Mouse (Mus musculus) olfactory bulb, adult 2 months (tissue): ENCODE results near the gene RPS10-NUDT3. TPM values are rescaled to one million over a fixed set of nuclear protein-coding genes. Genes with fewer than 3 reads are reported as not detected.
A peak's percentile ranks its signal among the peaks of the same experiment; 100 is the strongest.

Experiments used
- H3K27ac ChIP-seq: fragments of 200-500 bp; 2 replicates; pipeline ENCODE4 v1.5.1; 2012; ENCODE audit warnings: low read depth, low read length; ENCODE audit not compliant: insufficient read depth
- H3K4me1 ChIP-seq: fragments of 200-500 bp; 2 replicates; pipeline ENCODE4 v1.6.1; 2012; ENCODE audit warnings: low read length; ENCODE audit not compliant: control insufficient read depth, insufficient read depth
- H3K4me3 ChIP-seq: fragments of 200-500 bp; 2 replicates; pipeline ENCODE4 v1.5.1; 2012; ENCODE audit warnings: mild to moderate bottlenecking, low read depth, low read length, moderate library complexity; ENCODE audit not compliant: insufficient read depth
- CTCF ChIP-seq: fragments of 200-500 bp; IDR thresholded peaks from 2 replicates; pipeline ENCODE4 v1.5.1; 2012; ENCODE audit warnings: low read depth, mild to moderate bottlenecking, low read length, moderate library complexity; ENCODE audit not compliant: insufficient read depth
- POLR2A ChIP-seq: fragments of 200-500 bp; IDR thresholded peaks from 2 replicates; pipeline ENCODE4 v1.6.1; 2012; ENCODE audit warnings: mild to moderate bottlenecking, low read depth, low read length, moderate library complexity; ENCODE audit not compliant: insufficient read depth
- whole genome bisulfite sequencing: fragments of 180-500 bp; shearing (Covaris S2); methylation state at CpG from one replicate; pipeline ENCODE4 v1.1.7; 2018; 5-methylcytosine and 5-hydroxymethylcytosine counted together
- polyA plus RNA-seq: library from polyadenylated mRNA; stranded (reverse); fragments of >200 nt; gene quantifications from 2 replicates; pipeline ENCODE4 v1.2.4, GENCODE M21; 2012; ENCODE audit warnings: low replicate concordance; ENCODE audit not compliant: missing spikeins, insufficient read depth, insufficient read length

The RPS10-NUDT3 gene
- polyA plus RNA-seq, 1 experiment: not detected

- TF ChIP-seq CTCF: no peak
- no peak for TF ChIP-seq POLR2A
- H3K4me3 ChIP-seq: peak overlapping the region; percentile 5
- no peak overlapping the region for H3K27ac ChIP-seq
- WGBS: 8% methylated on average over 39 of the region's 39 CpGs
- H3K4me1 ChIP-seq: peaks cover 30% of the 10 kb centered on the region
Measured at GRCm38 (mm10) chr17:27555075-27555511, 79.9 kb downstream of the RPS10-NUDT3 start.

- Histone ChIP-seq H3K4me3 (no peak overlapping the region), H3K4me1 (peaks cover 29% of the 10 kb centered on the region), H3K27ac (no peak overlapping the region)
- TF ChIP-seq POLR2A: no peak
- no peak for TF ChIP-seq CTCF
- whole genome bisulfite sequencing: 86% methylated on average over 20 of the region's 20 CpGs
Measured at GRCm38 (mm10) chr17:27554062-27554960, 80.7 kb downstream of the RPS10-NUDT3 start.

GRCm38 (mm10) chr17:27552215-27553201 lies 82.5 kb downstream of the RPS10-NUDT3 start:
- H3K4me3 ChIP-seq: no peak overlapping the region
- 78% methylated on average over 23 of the region's 23 CpGs for WGBS
- no peak for TF ChIP-seq CTCF
- TF ChIP-seq POLR2A: no peak
- H3K27ac ChIP-seq: no peak overlapping the region
- H3K4me1 ChIP-seq: peaks cover 22% of the 10 kb centered on the region

- Histone ChIP-seq H3K4me3 (no peak overlapping the region), H3K27ac (no peak overlapping the region), H3K4me1 (peaks cover 23% of the 10 kb centered on the region)
- TF ChIP-seq CTCF: no peak
- no peak for TF ChIP-seq POLR2A
- WGBS: 85% methylated on average over 10 of the region's 10 CpGs
Measured at GRCm38 (mm10) chr17:27551393-27551940, 83.6 kb downstream of the RPS10-NUDT3 start.

- WGBS: 64% methylated on average over 8 of the region's 8 CpGs
- Histone ChIP-seq H3K4me3 (no peak overlapping the region), H3K4me1 (peaks cover 12% of the 10 kb centered on the region), H3K27ac (no peak overlapping the region)
- no peak for TF ChIP-seq POLR2A
- no peak for TF ChIP-seq CTCF
Measured at GRCm38 (mm10) chr17:27549234-27549633, 85.8 kb downstream of the RPS10-NUDT3 start.

GRCm38 (mm10) chr17:27547253-27547868 lies 87.7 kb downstream of the RPS10-NUDT3 start:
- H3K4me1 ChIP-seq: peaks cover 12% of the 10 kb centered on the region
- H3K4me3 ChIP-seq: no peak overlapping the region
- H3K27ac ChIP-seq: no peak overlapping the region
- TF ChIP-seq CTCF: no peak
- WGBS: 63% methylated on average over 9 of the region's 9 CpGs

- 83% methylated on average over 7 of the region's 7 CpGs for WGBS
- H3K27ac ChIP-seq: no peak overlapping the region
- no peak overlapping the region for H3K4me3 ChIP-seq
- TF ChIP-seq POLR2A (no peak), CTCF (no peak)
- H3K4me1 ChIP-seq: peaks cover 12% of the 10 kb centered on the region
Measured at GRCm38 (mm10) chr17:27546574-27547085, 88.4 kb downstream of the RPS10-NUDT3 start.

GRCm38 (mm10) chr17:27545991-27546390 lies 89.0 kb downstream of the RPS10-NUDT3 start:
- Histone ChIP-seq H3K4me3 (no peak overlapping the region), H3K4me1 (peaks cover 12% of the 10 kb centered on the region), H3K27ac (no peak overlapping the region)
- 66% methylated on average over 12 of the region's 12 CpGs for WGBS
- no peak for TF ChIP-seq POLR2A
- no peak for TF ChIP-seq CTCF
